Mouse (Mus musculus): ENCODE data around the gene Olfr568. TPM values are rescaled to one million over a fixed set of nuclear protein-coding genes. Genes with fewer than 3 reads are reported as not detected.

Olfr568 gene
- polyA plus RNA-seq (2011; ENCODE audit: insufficient read length, low read depth, missing spikeins), result not detected in 2 replicates

- no peak within 1 kb of the TSS for H3K4me3 ChIP-seq (ENCODE audit: insufficient read depth, low read length)
- H3K4me1 ChIP-seq (ENCODE audit: control insufficient read depth, insufficient read depth, low read length), result no peaks in the 10 kb centered on the region
- TF ChIP-seq CTCF (IDR thresholded peaks at IDR 0.05; ENCODE audit: borderline replicate concordance, insufficient read depth, low read length) (no peak), POLR2A (IDR thresholded peaks at IDR 0.05; ENCODE audit: low read depth, low read length) (no peak)
- no peak within 1 kb of the TSS for H3K27ac ChIP-seq (ENCODE audit: insufficient read depth, low read length)
Observed at GRCm38 (mm10) chr7:102876822-102877221, at the start of gene Olfr568. Gene Olfr568 (plus strand): TSS chr7:102877122.

- Histone ChIP-seq H3K4me1 (ENCODE audit: control insufficient read depth, insufficient read depth, low read length) (no peaks in the 10 kb centered on the region), H3K27ac (ENCODE audit: insufficient read depth, low read length) (no peak overlapping the region), H3K4me3 (ENCODE audit: insufficient read depth, low read length) (no peak overlapping the region)
- TF ChIP-seq CTCF (IDR thresholded peaks at IDR 0.05; ENCODE audit: borderline replicate concordance, insufficient read depth, low read length), result no peak
- TF ChIP-seq POLR2A (IDR thresholded peaks at IDR 0.05; ENCODE audit: low read depth, low read length), result no peak
Observed at GRCm38 (mm10) chr7:102855807-102856206, 21.1 kb upstream of the Olfr568 start.

- H3K4me3 ChIP-seq (ENCODE audit: insufficient read depth, low read length), result no peak within 1 kb of the TSS
- TF ChIP-seq CTCF (IDR thresholded peaks at IDR 0.05; ENCODE audit: borderline replicate concordance, insufficient read depth, low read length) (no peak), POLR2A (IDR thresholded peaks at IDR 0.05; ENCODE audit: low read depth, low read length) (no peak)
- H3K4me1 ChIP-seq (ENCODE audit: control insufficient read depth, insufficient read depth, low read length), result no peaks in the 10 kb centered on the region
- H3K27ac ChIP-seq (ENCODE audit: insufficient read depth, low read length), result no peak within 1 kb of the TSS
Observed at GRCm38 (mm10) chr7:102858665-102859064, 18.3 kb upstream of the Olfr568 start, which contains the start of gene Olfr566. Gene Olfr566 (minus strand): TSS chr7:102858765.

GRCm38 (mm10) chr7:102890782-102891181 is 13.9 kb downstream of the Olfr568 start, which contains the start of gene Olfr569:
Gene Olfr569 (minus strand): TSS chr7:102890882.
- H3K27ac ChIP-seq (ENCODE audit: insufficient read depth, low read length), result no peak within 1 kb of the TSS
- TF ChIP-seq CTCF (IDR thresholded peaks at IDR 0.05; ENCODE audit: borderline replicate concordance, insufficient read depth, low read length), result no peak
- TF ChIP-seq POLR2A (IDR thresholded peaks at IDR 0.05; ENCODE audit: low read depth, low read length), result no peak
- no peaks in the 10 kb centered on the region for H3K4me1 ChIP-seq (ENCODE audit: control insufficient read depth, insufficient read depth, low read length)
- H3K4me3 ChIP-seq (ENCODE audit: insufficient read depth, low read length), result no peak within 1 kb of the TSS

- TF ChIP-seq CTCF (IDR thresholded peaks at IDR 0.05; ENCODE audit: borderline replicate concordance, insufficient read depth, low read length) (no peak), POLR2A (IDR thresholded peaks at IDR 0.05; ENCODE audit: low read depth, low read length) (no peak)
- Histone ChIP-seq H3K4me3 (ENCODE audit: insufficient read depth, low read length) (no peak overlapping the region), H3K27ac (ENCODE audit: insufficient read depth, low read length) (no peak overlapping the region), H3K4me1 (ENCODE audit: control insufficient read depth, insufficient read depth, low read length) (no peaks in the 10 kb centered on the region)
Observed at GRCm38 (mm10) chr7:102915261-102915660, 38.3 kb downstream of the Olfr568 start.

- Histone ChIP-seq H3K4me1 (ENCODE audit: control insufficient read depth, insufficient read depth, low read length) (no peaks in the 10 kb centered on the region), H3K27ac (ENCODE audit: insufficient read depth, low read length) (no peak overlapping the region), H3K4me3 (ENCODE audit: insufficient read depth, low read length) (no peak overlapping the region)
- TF ChIP-seq POLR2A (IDR thresholded peaks at IDR 0.05; ENCODE audit: low read depth, low read length) (no peak), CTCF (IDR thresholded peaks at IDR 0.05; ENCODE audit: borderline replicate concordance, insufficient read depth, low read length) (no peak)
Observed at GRCm38 (mm10) chr7:102916405-102916804, 39.5 kb downstream of the Olfr568 start.

- H3K4me3 ChIP-seq (ENCODE audit: insufficient read depth, low read length), result no peak within 1 kb of the TSS
- TF ChIP-seq CTCF (IDR thresholded peaks at IDR 0.05; ENCODE audit: borderline replicate concordance, insufficient read depth, low read length), result no peak
- no peaks in the 10 kb centered on the region for H3K4me1 ChIP-seq (ENCODE audit: control insufficient read depth, insufficient read depth, low read length)
- H3K27ac ChIP-seq (ENCODE audit: insufficient read depth, low read length), result no peak within 1 kb of the TSS
Observed at GRCm38 (mm10) chr7:102917032-102917875, 40.3 kb downstream of the Olfr568 start, which contains the start of gene Olfr571. Gene Olfr571 (minus strand): TSS chr7:102917536.

- no peak overlapping the region for H3K4me3 ChIP-seq (ENCODE audit: insufficient read depth, low read length)
- no peaks in the 10 kb centered on the region for H3K4me1 ChIP-seq (ENCODE audit: control insufficient read depth, insufficient read depth, low read length)
- TF ChIP-seq CTCF (IDR thresholded peaks at IDR 0.05; ENCODE audit: borderline replicate concordance, insufficient read depth, low read length) (no peak), POLR2A (IDR thresholded peaks at IDR 0.05; ENCODE audit: low read depth, low read length) (no peak)
- no peak overlapping the region for H3K27ac ChIP-seq (ENCODE audit: insufficient read depth, low read length)
Observed at GRCm38 (mm10) chr7:102919632-102920031, 42.7 kb downstream of the Olfr568 start.

GRCm38 (mm10) chr7:102924109-102924508 is 47.2 kb downstream of the Olfr568 start, which contains the start of gene Olfr572:
Gene Olfr572 (plus strand): TSS chr7:102924409.
- Histone ChIP-seq H3K4me3 (ENCODE audit: insufficient read depth, low read length) (no peak within 1 kb of the TSS), H3K27ac (ENCODE audit: insufficient read depth, low read length) (no peak within 1 kb of the TSS), H3K4me1 (ENCODE audit: control insufficient read depth, insufficient read depth, low read length) (no peaks in the 10 kb centered on the region)
- TF ChIP-seq CTCF (IDR thresholded peaks at IDR 0.05; ENCODE audit: borderline replicate concordance, insufficient read depth, low read length) (no peak), POLR2A (IDR thresholded peaks at IDR 0.05; ENCODE audit: low read depth, low read length) (no peak)

- H3K27ac ChIP-seq (ENCODE audit: insufficient read depth, low read length), result no peak overlapping the region
- TF ChIP-seq POLR2A (IDR thresholded peaks at IDR 0.05; ENCODE audit: low read depth, low read length) (no peak), CTCF (IDR thresholded peaks at IDR 0.05; ENCODE audit: borderline replicate concordance, insufficient read depth, low read length) (no peak)
- H3K4me1 ChIP-seq (ENCODE audit: control insufficient read depth, insufficient read depth, low read length), result no peaks in the 10 kb centered on the region
- no peak overlapping the region for H3K4me3 ChIP-seq (ENCODE audit: insufficient read depth, low read length)
Observed at GRCm38 (mm10) chr7:102927105-102927504, 50.2 kb downstream of the Olfr568 start.

Other genes with a start within 250 kb of the Olfr568 start
- not detected in 2 replicates for gene Olfr554, start 238.7 kb upstream of the Olfr568 start, polyA plus RNA-seq (2011; ENCODE audit: insufficient read length, low read depth, missing spikeins)
- not detected in 2 replicates for gene Olfr555, start 218.3 kb upstream of the Olfr568 start, polyA plus RNA-seq (2011; ENCODE audit: insufficient read length, low read depth, missing spikeins)
- gene Olfr556, start 212.2 kb upstream of the Olfr568 start, polyA plus RNA-seq (2011; ENCODE audit: insufficient read length, low read depth, missing spikeins), result not detected in 2 replicates
- 10.0 and 10.6 TPM in 2 replicates for gene Trim68, start 189.8 kb upstream of the Olfr568 start, polyA plus RNA-seq (2011; ENCODE audit: insufficient read length, low read depth, missing spikeins)
- gene Olfr557, start 181.2 kb upstream of the Olfr568 start, polyA plus RNA-seq (2011; ENCODE audit: insufficient read length, low read depth, missing spikeins), result not detected in 2 replicates
- not detected in 2 replicates for gene Olfr558, start 174.9 kb upstream of the Olfr568 start, polyA plus RNA-seq (2011; ENCODE audit: insufficient read length, low read depth, missing spikeins)
- not detected in 2 replicates for gene Olfr33, start 158.1 kb upstream of the Olfr568 start, polyA plus RNA-seq (2011; ENCODE audit: insufficient read length, low read depth, missing spikeins)
- not detected in 2 replicates for gene Olfr559, start 149.6 kb upstream of the Olfr568 start, polyA plus RNA-seq (2011; ENCODE audit: insufficient read length, low read depth, missing spikeins)
- not detected in 2 replicates for gene Olfr560, start 117.8 kb upstream of the Olfr568 start, polyA plus RNA-seq (2011; ENCODE audit: insufficient read length, low read depth, missing spikeins)
- gene Olfr78, start 117.7 kb upstream of the Olfr568 start, polyA plus RNA-seq (2011; ENCODE audit: insufficient read length, low read depth, missing spikeins), result not detected in 2 replicates
- not detected in 2 replicates for gene Olfr561, start 105.9 kb upstream of the Olfr568 start, polyA plus RNA-seq (2011; ENCODE audit: insufficient read length, low read depth, missing spikeins)
- gene Olfr564, start 73.6 kb upstream of the Olfr568 start, polyA plus RNA-seq (2011; ENCODE audit: insufficient read length, low read depth, missing spikeins), result not detected in 2 replicates
- not detected in 2 replicates for gene Olfr566, start 18.4 kb upstream of the Olfr568 start, polyA plus RNA-seq (2011; ENCODE audit: insufficient read length, low read depth, missing spikeins)
- not detected in 2 replicates for gene Olfr569, start 13.8 kb downstream of the Olfr568 start, polyA plus RNA-seq (2011; ENCODE audit: insufficient read length, low read depth, missing spikeins)
- not detected in 2 replicates for gene Olfr570, start 17.5 kb downstream of the Olfr568 start, polyA plus RNA-seq (2011; ENCODE audit: insufficient read length, low read depth, missing spikeins)
- gene Olfr571, start 40.4 kb downstream of the Olfr568 start, polyA plus RNA-seq (2011; ENCODE audit: insufficient read length, low read depth, missing spikeins), result 0.21 TPM in 1 of 2 replicates, not detected in the other
- not detected in 2 replicates for gene Olfr572, start 47.3 kb downstream of the Olfr568 start, polyA plus RNA-seq (2011; ENCODE audit: insufficient read length, low read depth, missing spikeins)
- gene Olfr573-ps1, start 65.5 kb downstream of the Olfr568 start, polyA plus RNA-seq (2011; ENCODE audit: insufficient read length, low read depth, missing spikeins), result not detected in 2 replicates
- gene Olfr574, start 71.3 kb downstream of the Olfr568 start, polyA plus RNA-seq (2011; ENCODE audit: insufficient read length, low read depth, missing spikeins), result not detected in 2 replicates
- not detected in 2 replicates for gene Olfr575, start 81.7 kb downstream of the Olfr568 start, polyA plus RNA-seq (2011; ENCODE audit: insufficient read length, low read depth, missing spikeins)
- gene Olfr576, start 85.5 kb downstream of the Olfr568 start, polyA plus RNA-seq (2011; ENCODE audit: insufficient read length, low read depth, missing spikeins), result not detected in 2 replicates
- not detected in 2 replicates for gene Olfr577, start 98.8 kb downstream of the Olfr568 start, polyA plus RNA-seq (2011; ENCODE audit: insufficient read length, low read depth, missing spikeins)
- not detected in 2 replicates for gene Olfr578, start 112.2 kb downstream of the Olfr568 start, polyA plus RNA-seq (2011; ENCODE audit: insufficient read length, low read depth, missing spikeins)
- gene Olfr582, start 160.9 kb downstream of the Olfr568 start, polyA plus RNA-seq (2011; ENCODE audit: insufficient read length, low read depth, missing spikeins), result not detected in 2 replicates
- not detected in 2 replicates for gene Olfr583, start 174.2 kb downstream of the Olfr568 start, polyA plus RNA-seq (2011; ENCODE audit: insufficient read length, low read depth, missing spikeins)
- gene Olfr584, start 204.8 kb downstream of the Olfr568 start, polyA plus RNA-seq (2011; ENCODE audit: insufficient read length, low read depth, missing spikeins), result not detected in 2 replicates
- not detected in 2 replicates for gene Olfr585, start 220.6 kb downstream of the Olfr568 start, polyA plus RNA-seq (2011; ENCODE audit: insufficient read length, low read depth, missing spikeins)
- gene Olfr586, start 248.5 kb downstream of the Olfr568 start, polyA plus RNA-seq (2011; ENCODE audit: insufficient read length, low read depth, missing spikeins), result not detected in 2 replicates

All from embryonic fibroblast, embryonic 13.5 days (primary cell).